8 mouse cellular contexts compared by ENCODE assay signal in genomic region chr12:65401728-65402419, GRCm38 (mm10).
A peak's percentile ranks its signal among the peaks of the same experiment; 100 is the strongest.
DNase-seq lines count a peak whose midpoint lies in the region.

No protein-coding gene starts in this region.

- DNase-seq in adrenal gland, postnatal 14 days, result peak; percentile 12
- no peak for DNase-seq in adrenal gland, postnatal 4 days (ENCODE audit: low spot score in 2 of 2)
- peak; percentile 4 for DNase-seq in WW6 (ENCODE audit: low read depth, low spot score)
- peak; percentile 13 for DNase-seq in fibroblast of lung, adult 2 months (ENCODE audit: low read depth)
- DNase-seq in kidney, adult 9 months, result peak; percentile 33
- peak; percentile 53 for DNase-seq in left cerebral cortex, postnatal 4 days
- DNase-seq in right cerebral cortex, postnatal 4 days, result peak; percentile 67
- no peak for DNase-seq in gastrocnemius, postnatal 36 days

- intact Hi-C loops in left cerebral cortex, postnatal 4 days (cut with DNase I), result loop anchor here (5.0 to 10.0 kb wide), 2 partner anchors 525 to 1823 kb away; partner anchors contain the start of gene Mdga2
- intact Hi-C loops in gastrocnemius, postnatal 36 days (cut with DNase I), result no loop called here

Comparison
In these comparisons a context has a peak if more than half of its experiments do, and no peak if none do; other contexts are left out.
1. DNase-seq: peak in adrenal gland, postnatal 14 days (single experiment), WW6 (single experiment), fibroblast of lung, adult 2 months (single experiment), kidney, adult 9 months (single experiment), left cerebral cortex, postnatal 4 days (single experiment) and right cerebral cortex, postnatal 4 days (single experiment); none in adrenal gland, postnatal 4 days (0 of 2) and gastrocnemius, postnatal 36 days (0 of 2).